Mouse (Mus musculus): ENCODE data around the gene Car8.

GRCm38 (mm10) chr4:8186921-8187687 is 51.7 kb downstream of the Car8 start:
- no peak for TF ChIP-seq CTCF (conservative IDR thresholded peaks at IDR 0.05; ENCODE audit: low read length)
- TF ChIP-seq NANOG (IDR thresholded peaks at IDR 0.05; ENCODE audit: borderline replicate concordance, low read length): no peak
